Mouse (Mus musculus): ENCODE results near the gene Ifngr2. TPM values are rescaled to one million over a fixed set of nuclear protein-coding genes. Genes with fewer than 3 reads are reported as not detected.

The Ifngr2 gene
- total and polyA plus RNA-seq, 2 experiments = 7.3 to 8.2 TPM

DNA sequence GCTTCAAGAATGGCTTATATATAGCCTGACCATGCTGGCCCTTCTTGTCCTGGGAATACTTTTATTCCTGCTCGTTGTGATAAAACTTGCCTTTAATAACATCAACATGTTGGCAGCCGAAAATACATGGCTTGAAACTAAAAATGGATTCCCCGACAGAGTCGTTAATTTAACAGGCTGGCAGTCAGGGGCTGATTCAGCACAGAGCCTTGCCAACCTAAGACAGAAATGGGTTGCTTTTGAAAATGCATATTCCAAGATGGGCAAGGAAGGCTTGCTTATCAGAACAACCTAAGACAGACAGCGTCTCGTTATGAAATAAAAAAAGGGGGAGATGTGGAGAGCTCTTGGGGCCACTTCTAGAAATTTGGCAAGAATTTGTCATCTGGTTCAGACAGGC, 15.0 kb upstream of the Ifngr2 start:
- H3K79me2 ChIP-seq (ENCODE audit: control insufficient read depth, insufficient read depth, low read length) = no peaks in the 10 kb centered on the region
- H3K4me3 ChIP-seq (ENCODE audit: insufficient read depth, low read depth, low read length) = no peak overlapping the region
- H3K27me3 ChIP-seq (ENCODE audit: control insufficient read depth, insufficient read depth, low read length) = no peaks in the 10 kb centered on the region
- no peak for DNase-seq (ENCODE audit: extremely low read depth, low read depth, low spot score)
- H3K9ac ChIP-seq (ENCODE audit: low read depth, low read length) = no peak overlapping the region
- no peak for TF ChIP-seq CTCF (IDR thresholded peaks at IDR 0.05; ENCODE audit: low read depth, low read length)
- no peak for TF ChIP-seq POLR2A (IDR thresholded peaks at IDR 0.05; ENCODE audit: extremely low read depth, insufficient read depth, low read length)
- no peaks in the 10 kb centered on the region for H3K36me3 ChIP-seq (ENCODE audit: control insufficient read depth, insufficient read depth, low read length)
- WGBS = 83% methylated on average over 6 of the region's 6 CpGs
- no peak overlapping the region for H3K27ac ChIP-seq (replicated peaks; ENCODE audit: insufficient read depth, low read depth, low read length)
- no peaks in the 10 kb centered on the region for H3K4me1 ChIP-seq (ENCODE audit: control insufficient read depth, insufficient read depth, low read length)

- Histone ChIP-seq H3K27ac (replicated peaks; ENCODE audit: insufficient read depth, low read depth, low read length) (no peak overlapping the region), H3K79me2 (ENCODE audit: control insufficient read depth, insufficient read depth, low read length) (no peaks in the 10 kb centered on the region), H3K27me3 (ENCODE audit: control insufficient read depth, insufficient read depth, low read length) (no peaks in the 10 kb centered on the region), H3K4me3 (ENCODE audit: insufficient read depth, low read depth, low read length) (no peak overlapping the region), H3K4me1 (ENCODE audit: control insufficient read depth, insufficient read depth, low read length) (no peaks in the 10 kb centered on the region), H3K36me3 (ENCODE audit: control insufficient read depth, insufficient read depth, low read length) (no peaks in the 10 kb centered on the region), H3K9ac (ENCODE audit: low read depth, low read length) (no peak overlapping the region)
- no peak for DNase-seq (ENCODE audit: extremely low read depth, low read depth, low spot score)
- WGBS = 95% methylated on average over 2 of the region's 2 CpGs
- TF ChIP-seq POLR2A (IDR thresholded peaks at IDR 0.05; ENCODE audit: extremely low read depth, insufficient read depth, low read length) = no peak
- no peak for TF ChIP-seq CTCF (IDR thresholded peaks at IDR 0.05; ENCODE audit: low read depth, low read length)
Measured at GRCm38 (mm10) chr16:91532429-91532828, 14.4 kb upstream of the Ifngr2 start.

DNA sequence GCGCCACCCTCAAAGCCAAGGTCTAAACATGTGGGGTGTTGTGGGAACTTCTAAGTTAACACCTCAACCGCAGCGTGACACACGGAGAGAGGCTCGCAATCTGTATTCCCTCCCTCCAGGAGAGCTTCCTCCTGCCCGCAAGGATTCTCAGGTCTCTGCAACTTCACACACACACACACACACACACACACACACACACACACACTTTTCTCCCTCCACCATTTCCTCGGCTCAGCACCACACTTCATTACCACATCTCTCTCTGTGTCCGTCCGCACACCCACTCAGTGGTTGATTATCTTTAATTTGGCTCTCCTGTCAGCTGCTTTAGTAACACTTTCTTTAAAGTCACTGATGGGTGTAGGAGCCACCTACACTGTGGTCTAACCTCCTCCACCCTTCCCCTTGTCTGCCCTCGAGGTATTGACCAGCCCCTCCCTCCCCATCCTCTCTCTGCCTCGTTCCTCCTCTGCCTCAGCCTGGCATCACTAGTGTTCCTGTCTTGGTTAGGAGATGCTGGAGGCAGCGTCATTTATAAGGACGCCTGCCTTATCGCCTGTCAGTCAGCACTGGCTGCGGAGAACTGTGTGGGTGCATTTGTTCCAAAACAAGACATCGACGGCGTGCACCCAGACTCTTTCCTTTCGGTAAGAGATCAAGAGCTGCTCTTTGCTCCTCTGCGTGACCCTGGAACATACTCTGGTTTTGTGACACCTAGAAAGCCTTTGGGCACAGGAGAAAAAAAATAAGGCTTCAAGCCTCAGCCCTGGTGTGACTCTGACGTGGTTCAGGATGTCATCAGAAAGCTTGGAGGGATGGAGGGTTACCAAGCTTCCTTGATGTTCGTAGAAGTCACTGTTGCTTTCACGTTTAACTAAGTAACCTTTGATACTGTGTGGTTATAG, 13.5 kb upstream of the Ifngr2 start:
- no peaks in the 10 kb centered on the region for H3K79me2 ChIP-seq (ENCODE audit: control insufficient read depth, insufficient read depth, low read length)
- no peak for TF ChIP-seq POLR2A (IDR thresholded peaks at IDR 0.05; ENCODE audit: extremely low read depth, insufficient read depth, low read length)
- TF ChIP-seq CTCF (IDR thresholded peaks at IDR 0.05; ENCODE audit: low read depth, low read length) = no peak
- WGBS = 61% methylated on average over 23 of the region's 23 CpGs
- no peaks in the 10 kb centered on the region for H3K4me1 ChIP-seq (ENCODE audit: control insufficient read depth, insufficient read depth, low read length)
- H3K9ac ChIP-seq (ENCODE audit: low read depth, low read length) = no peak overlapping the region
- no peaks in the 10 kb centered on the region for H3K27me3 ChIP-seq (ENCODE audit: control insufficient read depth, insufficient read depth, low read length)
- H3K27ac ChIP-seq (replicated peaks; ENCODE audit: insufficient read depth, low read depth, low read length) = no peak overlapping the region
- H3K36me3 ChIP-seq (ENCODE audit: control insufficient read depth, insufficient read depth, low read length) = no peaks in the 10 kb centered on the region
- no peak for DNase-seq (ENCODE audit: extremely low read depth, low read depth, low spot score)
- H3K4me3 ChIP-seq (ENCODE audit: insufficient read depth, low read depth, low read length) = no peak overlapping the region

GRCm38 (mm10) chr16:91534477-91534876, 12.4 kb upstream of the Ifngr2 start:
- TF ChIP-seq CTCF (IDR thresholded peaks at IDR 0.05; ENCODE audit: low read depth, low read length) = no peak
- no peak for TF ChIP-seq POLR2A (IDR thresholded peaks at IDR 0.05; ENCODE audit: extremely low read depth, insufficient read depth, low read length)
- 47% methylated on average over 13 of the region's 13 CpGs for WGBS
- Histone ChIP-seq H3K27me3 (ENCODE audit: control insufficient read depth, insufficient read depth, low read length) (no peaks in the 10 kb centered on the region), H3K4me3 (ENCODE audit: insufficient read depth, low read depth, low read length) (no peak overlapping the region), H3K79me2 (ENCODE audit: control insufficient read depth, insufficient read depth, low read length) (no peaks in the 10 kb centered on the region), H3K4me1 (ENCODE audit: control insufficient read depth, insufficient read depth, low read length) (no peaks in the 10 kb centered on the region), H3K27ac (replicated peaks; ENCODE audit: insufficient read depth, low read depth, low read length) (no peak overlapping the region), H3K36me3 (ENCODE audit: control insufficient read depth, insufficient read depth, low read length) (no peaks in the 10 kb centered on the region), H3K9ac (ENCODE audit: low read depth, low read length) (no peak overlapping the region)
- peak; percentile 62 for DNase-seq (ENCODE audit: extremely low read depth, low read depth, low spot score)

GRCm38 (mm10) chr16:91534888-91535287, 12.0 kb upstream of the Ifngr2 start:
- Histone ChIP-seq H3K79me2 (ENCODE audit: control insufficient read depth, insufficient read depth, low read length) (no peaks in the 10 kb centered on the region), H3K9ac (ENCODE audit: low read depth, low read length) (no peak overlapping the region), H3K27ac (replicated peaks; ENCODE audit: insufficient read depth, low read depth, low read length) (no peak overlapping the region), H3K4me1 (ENCODE audit: control insufficient read depth, insufficient read depth, low read length) (no peaks in the 10 kb centered on the region), H3K4me3 (ENCODE audit: insufficient read depth, low read depth, low read length) (no peak overlapping the region), H3K36me3 (ENCODE audit: control insufficient read depth, insufficient read depth, low read length) (no peaks in the 10 kb centered on the region), H3K27me3 (ENCODE audit: control insufficient read depth, insufficient read depth, low read length) (no peaks in the 10 kb centered on the region)
- DNase-seq (ENCODE audit: extremely low read depth, low read depth, low spot score) = no peak
- WGBS = 87% methylated on average over 6 of the region's 6 CpGs
- TF ChIP-seq POLR2A (IDR thresholded peaks at IDR 0.05; ENCODE audit: extremely low read depth, insufficient read depth, low read length) (no peak), CTCF (IDR thresholded peaks at IDR 0.05; ENCODE audit: low read depth, low read length) (no peak)

- Histone ChIP-seq H3K4me3 (ENCODE audit: insufficient read depth, low read depth, low read length) (no peak overlapping the region), H3K36me3 (ENCODE audit: control insufficient read depth, insufficient read depth, low read length) (no peaks in the 10 kb centered on the region), H3K4me1 (ENCODE audit: control insufficient read depth, insufficient read depth, low read length) (no peaks in the 10 kb centered on the region), H3K27me3 (ENCODE audit: control insufficient read depth, insufficient read depth, low read length) (no peaks in the 10 kb centered on the region), H3K79me2 (ENCODE audit: control insufficient read depth, insufficient read depth, low read length) (no peaks in the 10 kb centered on the region), H3K27ac (replicated peaks; ENCODE audit: insufficient read depth, low read depth, low read length) (no peak overlapping the region), H3K9ac (ENCODE audit: low read depth, low read length) (no peak overlapping the region)
- WGBS = 95% methylated on average over 6 of the region's 6 CpGs
- TF ChIP-seq CTCF (IDR thresholded peaks at IDR 0.05; ENCODE audit: low read depth, low read length) (no peak), POLR2A (IDR thresholded peaks at IDR 0.05; ENCODE audit: extremely low read depth, insufficient read depth, low read length) (no peak)
- no peak for DNase-seq (ENCODE audit: extremely low read depth, low read depth, low spot score)
Measured at GRCm38 (mm10) chr16:91536372-91536771, 10.5 kb upstream of the Ifngr2 start.

Measured in liver, adult 2 months (tissue).